Mouse (Mus musculus) testis, postnatal 10 days (tissue): ENCODE data around the gene Tmem163.

Source experiments
- DNase-seq: peaks from one replicate; pipeline ENCODE4 v3.0.0; 2021; ENCODE audit warnings: low spot score

The Tmem163 gene

GRCm38 (mm10) chr1:127651564-127651963, 27.8 kb downstream of the Tmem163 start:
- DNase-seq = no peak

GRCm38 (mm10) chr1:127642976-127643769, 36.2 kb downstream of the Tmem163 start:
- DNase-seq = no peak

GRCm38 (mm10) chr1:127637917-127638316, 41.4 kb downstream of the Tmem163 start:
- no peak for DNase-seq

- no peak for DNase-seq
These were observed 52.2 kb downstream of the Tmem163 start for GRCm38 (mm10) chr1:127627151-127627550.

GRCm38 (mm10) chr1:127625577-127626362, 53.6 kb downstream of the Tmem163 start:
- DNase-seq = no peak

GRCm38 (mm10) chr1:127622349-127622748, 57.0 kb downstream of the Tmem163 start:
- DNase-seq = no peak

- no peak for DNase-seq
These were observed 60.3 kb downstream of the Tmem163 start for GRCm38 (mm10) chr1:127619036-127619435.

- no peak for DNase-seq
These were observed 69.0 kb downstream of the Tmem163 start for GRCm38 (mm10) chr1:127610378-127610777.

GRCm38 (mm10) chr1:127609814-127610213, 69.5 kb downstream of the Tmem163 start:
- DNase-seq = no peak

- no peak for DNase-seq
These were observed 71.0 kb downstream of the Tmem163 start for GRCm38 (mm10) chr1:127608326-127608725.

GRCm38 (mm10) chr1:127603697-127604631, 75.4 kb downstream of the Tmem163 start:
- no peak for DNase-seq

GRCm38 (mm10) chr1:127596143-127596542, 83.2 kb downstream of the Tmem163 start:
- DNase-seq = no peak

- DNase-seq = no peak
These were observed 83.6 kb downstream of the Tmem163 start for GRCm38 (mm10) chr1:127595735-127596134.

GRCm38 (mm10) chr1:127589542-127589941, 89.8 kb downstream of the Tmem163 start:
- no peak for DNase-seq

- no peak for DNase-seq
These were observed 92.3 kb downstream of the Tmem163 start for GRCm38 (mm10) chr1:127587071-127587470.

GRCm38 (mm10) chr1:127586156-127586555, 93.2 kb downstream of the Tmem163 start:
- no peak for DNase-seq

- no peak for DNase-seq
These were observed 101.4 kb downstream of the Tmem163 start for GRCm38 (mm10) chr1:127577981-127578380.

- DNase-seq = no peak
These were observed 102.3 kb downstream of the Tmem163 start for GRCm38 (mm10) chr1:127577083-127577482.

GRCm38 (mm10) chr1:127576563-127576962, 102.8 kb downstream of the Tmem163 start:
- DNase-seq = no peak

GRCm38 (mm10) chr1:127576143-127576542, 103.2 kb downstream of the Tmem163 start:
- no peak for DNase-seq

GRCm38 (mm10) chr1:127575692-127576091, 103.7 kb downstream of the Tmem163 start:
- DNase-seq = no peak

- no peak for DNase-seq
These were observed 106.2 kb downstream of the Tmem163 start for GRCm38 (mm10) chr1:127573186-127573585.
